Mouse (Mus musculus) gastrocnemius, adult 8-10 months (tissue): ENCODE results near the gene Rhebl1. TPM values are rescaled to one million over a fixed set of nuclear protein-coding genes. Genes with fewer than 3 reads are reported as not detected.

ENCODE experiments used
- DNase-seq, 2 experiments: peaks; one replicate each; pipeline ENCODE4 v3.0.0; 2022; ENCODE audit warnings: low spot score in 2 of 2
- total RNA-seq, 4 experiments: library from RNA; stranded (reverse); gene quantifications; 2 replicates each; pipeline ENCODE4 v1.2.4; 2022

The Rhebl1 gene
- total RNA-seq, 4 experiments from 2014 or later = 1.4 to 2.9 (median 2.0) TPM

GRCm38 (mm10) chr15:98851229-98851818, 43.0 kb downstream of the Rhebl1 start:
- no peak for DNase-seq

- no peak for DNase-seq
Measured at GRCm38 (mm10) chr15:98850668-98851067, 43.7 kb downstream of the Rhebl1 start.

- DNase-seq = no peak
Measured at GRCm38 (mm10) chr15:98849956-98850600, 44.3 kb downstream of the Rhebl1 start.

GRCm38 (mm10) chr15:98849165-98849564, 45.2 kb downstream of the Rhebl1 start:
- no peak for DNase-seq

DNA sequence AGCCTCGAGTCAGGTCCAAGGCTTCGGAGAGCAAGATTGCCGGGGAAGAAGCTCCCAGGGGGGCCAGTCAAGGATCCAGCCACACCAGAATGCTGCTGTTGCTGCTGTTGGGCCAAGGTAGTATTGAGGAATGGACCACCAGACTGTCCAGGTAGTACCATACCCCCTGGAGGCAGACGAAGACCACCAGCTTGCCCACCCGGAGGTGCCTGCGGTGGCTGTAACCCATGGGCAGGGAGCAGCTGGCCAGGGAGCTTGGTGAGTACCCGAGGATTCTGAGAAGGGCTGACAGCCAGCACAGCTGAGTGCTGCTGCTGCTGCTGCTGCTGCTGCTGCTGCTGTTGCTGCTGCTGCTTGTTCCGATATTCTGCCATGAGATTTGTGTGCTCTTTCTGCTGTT, 48.2 kb downstream of the Rhebl1 start:
- DNase-seq = no peak

DNA sequence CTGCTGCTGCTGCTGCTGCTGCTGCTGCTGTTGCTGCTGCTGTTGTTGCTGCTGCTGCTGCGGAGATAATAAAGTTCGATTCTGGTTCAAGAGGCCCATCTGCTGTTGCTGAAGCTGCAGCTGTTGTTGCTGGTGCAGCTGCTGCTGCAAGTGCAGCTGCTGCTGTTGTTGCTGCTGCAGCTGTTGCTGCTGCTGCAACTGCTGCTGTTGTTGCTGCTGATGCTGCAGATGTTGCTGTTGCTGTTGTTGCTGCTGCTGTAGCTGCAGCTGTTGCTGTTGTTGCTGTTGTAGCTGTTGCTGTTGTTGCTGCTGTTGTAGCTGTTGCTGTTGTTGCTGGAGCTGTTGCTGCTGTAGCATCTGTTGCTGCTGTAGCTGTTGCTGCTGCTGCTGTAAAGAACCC, 49.2 kb downstream of the Rhebl1 start:
- no peak for DNase-seq

GRCm38 (mm10) chr15:98843595-98844223, 50.6 kb downstream of the Rhebl1 start:
- no peak for DNase-seq

- DNase-seq = no peak
Measured at GRCm38 (mm10) chr15:98839671-98840585, 54.4 kb downstream of the Rhebl1 start.

- DNase-seq = no peak
Measured at GRCm38 (mm10) chr15:98839161-98839560, 55.2 kb downstream of the Rhebl1 start.

DNA sequence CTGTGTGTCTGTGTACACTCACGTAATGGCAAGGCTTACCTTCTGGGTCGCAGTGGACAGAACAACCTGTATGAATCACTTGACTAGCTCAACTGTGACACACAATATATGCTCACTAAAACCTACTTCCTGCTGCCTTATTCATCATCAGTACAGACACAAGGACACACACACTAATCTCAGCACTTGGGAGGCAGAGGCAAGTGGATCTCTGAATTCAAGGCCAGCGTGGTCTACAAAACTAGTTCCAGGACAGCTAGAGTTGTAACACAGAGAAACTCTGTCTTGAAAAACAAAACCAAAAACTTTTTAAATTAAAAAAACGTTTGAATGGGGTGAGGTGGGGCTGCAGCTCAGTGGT, 56.6 kb downstream of the Rhebl1 start:
- DNase-seq = no peak

DNA sequence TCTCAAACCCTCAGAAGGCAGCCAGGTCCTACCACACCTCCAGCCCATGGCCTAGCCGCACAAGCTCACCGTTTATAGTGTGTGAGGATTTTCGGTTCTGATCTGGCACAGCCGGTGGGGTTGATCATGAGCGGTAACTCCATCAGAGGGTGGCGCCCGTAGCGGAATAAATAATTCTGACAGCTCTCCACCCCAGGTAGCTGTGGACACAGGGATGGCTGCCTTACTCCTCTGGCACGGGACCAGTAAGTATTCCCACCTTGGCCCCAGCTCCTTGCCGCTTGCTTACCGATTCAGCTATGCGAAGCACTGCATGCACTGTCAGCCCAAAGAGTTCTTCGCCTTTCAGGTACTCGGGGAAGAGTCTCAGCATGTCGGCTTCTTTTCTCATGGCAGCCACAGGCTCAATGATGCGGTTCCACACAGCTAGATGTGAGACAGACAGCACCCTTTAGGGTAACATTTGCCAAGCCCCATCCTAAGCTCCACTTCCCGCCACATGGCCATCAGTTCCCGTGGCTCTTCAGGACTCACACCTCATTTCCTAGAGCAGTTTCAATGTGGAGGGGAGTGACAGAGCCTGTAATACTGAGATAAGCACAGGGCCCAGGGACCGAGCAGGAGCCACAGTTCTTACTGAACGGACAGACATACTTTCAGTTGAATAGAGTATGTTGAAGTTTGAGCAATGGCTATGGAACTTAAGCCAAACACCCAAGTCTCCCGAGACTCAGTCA, 57.2 kb downstream of the Rhebl1 start:
- DNase-seq = no peak

GRCm38 (mm10) chr15:98835291-98835690, 59.0 kb downstream of the Rhebl1 start:
- DNase-seq = no peak

GRCm38 (mm10) chr15:98834059-98834458, 60.3 kb downstream of the Rhebl1 start:
- DNase-seq = no peak

DNA sequence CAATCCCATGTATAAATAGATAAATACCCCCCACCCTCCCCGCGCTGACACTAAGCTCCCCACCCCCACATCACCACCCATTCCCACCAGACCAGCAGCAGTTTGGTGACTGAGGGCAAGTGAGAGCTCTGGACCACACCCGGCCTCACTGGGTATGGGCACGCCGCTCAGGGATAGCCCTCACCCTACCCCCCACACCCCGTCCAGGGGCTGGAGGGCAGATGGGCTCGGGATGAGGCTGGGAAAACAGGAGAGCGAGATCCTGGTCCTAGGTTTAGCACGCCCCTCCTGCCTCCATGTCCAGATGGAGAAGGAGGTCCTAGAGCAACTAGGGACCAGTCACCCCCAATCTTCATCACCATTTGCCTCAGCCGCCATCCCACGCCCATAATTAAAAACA, 61.1 kb downstream of the Rhebl1 start:
- no peak for DNase-seq

DNA sequence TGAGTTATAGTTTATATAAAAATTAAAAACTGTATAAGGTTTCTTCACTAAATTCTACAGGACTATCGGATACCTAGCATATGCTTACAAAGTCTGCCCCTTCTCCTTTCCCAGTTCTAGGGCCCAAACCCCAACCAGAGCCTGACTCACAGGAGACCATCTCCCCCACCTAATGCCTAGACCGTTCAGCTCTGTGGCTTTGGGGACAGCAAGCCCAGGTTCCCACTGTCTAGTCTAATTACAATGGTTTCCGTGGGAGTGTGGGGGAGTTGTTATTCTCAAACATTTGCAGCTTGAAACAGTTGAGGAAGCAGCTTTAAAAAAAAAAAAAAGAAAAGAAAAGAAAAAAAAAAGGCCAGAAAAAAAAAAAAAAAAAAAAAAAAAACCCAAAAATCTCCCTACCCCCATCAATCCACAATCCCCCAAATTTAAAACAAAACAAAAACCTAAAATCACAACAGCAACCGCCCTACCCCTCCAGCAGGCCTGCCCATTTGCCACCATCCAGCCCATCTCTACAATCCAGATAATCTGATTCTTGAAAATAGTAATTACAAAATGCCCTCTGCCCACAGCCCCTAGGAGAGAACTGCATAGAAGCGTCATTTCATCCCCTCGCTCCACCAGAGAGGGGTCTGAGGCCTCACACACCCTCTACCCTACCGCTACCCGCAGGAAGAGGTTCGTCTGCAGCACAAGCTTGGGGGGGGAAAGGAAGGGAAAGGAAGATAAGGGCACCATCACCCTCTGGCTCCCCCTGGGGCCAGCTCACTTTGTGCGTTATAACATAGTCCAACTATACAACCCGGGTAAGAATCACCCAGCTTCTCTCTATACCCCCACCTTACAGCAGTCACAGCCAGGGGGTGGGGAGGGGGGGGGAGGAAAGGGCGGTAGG, 61.9 kb downstream of the Rhebl1 start:
- DNase-seq = no peak

GRCm38 (mm10) chr15:98831684-98832035, 62.7 kb downstream of the Rhebl1 start:
- no peak for DNase-seq

- peak; percentile 92 to 94 for DNase-seq
Measured at GRCm38 (mm10) chr15:98830736-98831683, 63.3 kb downstream of the Rhebl1 start, which contains the start of gene Prkag1. Gene Prkag1, minus strand, starts transcription at chr15:98831521.
